Mouse (Mus musculus): ENCODE data around the gene Cyp4f14. TPM values are rescaled to one million over a fixed set of nuclear protein-coding genes. Genes with fewer than 3 reads are reported as not detected.
A peak's percentile ranks its signal among the peaks of the same experiment; 100 is the strongest.

Cyp4f14 gene
- polyA plus RNA-seq, 1 experiment from 2014 or later: not detected

GRCm38 (mm10) chr17:32943661-32944060 is 26.5 kb upstream of the Cyp4f14 start:
- peaks cover 13% of the 10 kb centered on the region for H3K4me1 ChIP-seq (replicated peaks; ENCODE audit: control insufficient read depth, insufficient read depth, low read length)
- 91% methylated on average over 3 of the region's 3 CpGs for WGBS
- H3K27ac ChIP-seq (ENCODE audit: low read length): no peak overlapping the region
- no peaks in the 10 kb centered on the region for H3K9me3 ChIP-seq (ENCODE audit: control insufficient read depth, low read length)
- no peak overlapping the region for H3K4me2 ChIP-seq (ENCODE audit: low read depth, low read length)
- no peak overlapping the region for H3K4me3 ChIP-seq (ENCODE audit: low read length)
- no peak overlapping the region for H3K9ac ChIP-seq (ENCODE audit: low read length)
- no peaks in the 10 kb centered on the region for H3K36me3 ChIP-seq (ENCODE audit: control insufficient read depth, insufficient read depth, low read length)
- no peak for ATAC-seq (ENCODE audit: low read depth)
- no peaks in the 10 kb centered on the region for H3K27me3 ChIP-seq (ENCODE audit: control insufficient read depth, insufficient read depth, low read depth, low read length)

DNA sequence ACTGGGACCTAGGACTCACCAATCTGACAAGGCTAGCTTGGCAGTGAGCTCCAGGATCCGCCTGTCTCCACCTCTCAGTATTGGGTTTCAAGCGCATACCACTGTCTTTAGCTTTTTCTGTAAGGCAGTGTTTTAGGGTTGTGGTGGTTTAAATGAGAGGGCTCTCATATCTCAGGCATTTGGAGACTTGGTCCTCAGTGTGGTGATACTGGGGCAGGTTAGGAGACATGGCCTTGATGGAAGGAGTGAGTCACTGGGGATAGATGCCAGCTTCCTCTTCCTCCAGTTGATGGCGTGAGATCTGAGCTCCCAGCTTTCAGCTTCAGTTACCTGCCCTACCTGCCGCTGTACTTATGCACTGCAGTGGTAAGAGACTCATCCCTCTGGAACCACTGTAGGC is 22.7 kb upstream of the Cyp4f14 start:
- ATAC-seq (ENCODE audit: low read depth): no peak
- H3K9me3 ChIP-seq (ENCODE audit: control insufficient read depth, low read length): no peaks in the 10 kb centered on the region
- 75% methylated on average over 4 of the region's 4 CpGs for WGBS
- no peak overlapping the region for H3K27ac ChIP-seq (ENCODE audit: low read length)
- no peaks in the 10 kb centered on the region for H3K4me1 ChIP-seq (replicated peaks; ENCODE audit: control insufficient read depth, insufficient read depth, low read length)
- no peak overlapping the region for H3K4me2 ChIP-seq (ENCODE audit: low read depth, low read length)
- no peak overlapping the region for H3K4me3 ChIP-seq (ENCODE audit: low read length)
- no peaks in the 10 kb centered on the region for H3K27me3 ChIP-seq (ENCODE audit: control insufficient read depth, insufficient read depth, low read depth, low read length)
- no peaks in the 10 kb centered on the region for H3K36me3 ChIP-seq (ENCODE audit: control insufficient read depth, insufficient read depth, low read length)
- no peak overlapping the region for H3K9ac ChIP-seq (ENCODE audit: low read length)

DNA sequence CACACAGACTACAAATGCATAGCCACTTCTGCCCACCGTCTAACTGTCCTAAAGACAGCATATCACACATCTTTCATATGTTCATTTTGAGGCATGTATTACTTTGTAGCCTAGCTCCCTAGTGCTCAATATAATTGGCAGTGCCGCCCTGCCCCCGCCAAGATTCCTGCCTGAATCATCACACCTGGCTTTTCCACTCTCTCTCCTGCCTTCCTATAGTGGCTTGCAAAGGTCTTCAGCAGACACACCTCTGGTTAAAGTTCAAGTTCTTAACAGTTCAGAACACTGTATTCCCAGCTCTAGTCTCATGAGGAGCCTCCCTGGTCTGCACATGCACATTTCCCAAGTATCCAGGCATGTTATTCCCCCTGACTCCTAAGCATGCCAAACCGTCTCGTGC is 10.7 kb upstream of the Cyp4f14 start:
- ATAC-seq (ENCODE audit: low read depth): no peak
- Histone ChIP-seq H3K27ac (ENCODE audit: low read length) (no peak overlapping the region), H3K9ac (ENCODE audit: low read length) (no peak overlapping the region), H3K4me1 (replicated peaks; ENCODE audit: control insufficient read depth, insufficient read depth, low read length) (no peaks in the 10 kb centered on the region; the same call in 1 of the 2 replicates), H3K4me2 (ENCODE audit: low read depth, low read length) (no peak overlapping the region), H3K9me3 (ENCODE audit: control insufficient read depth, low read length) (no peaks in the 10 kb centered on the region), H3K4me3 (ENCODE audit: low read length) (no peak overlapping the region), H3K27me3 (ENCODE audit: control insufficient read depth, insufficient read depth, low read depth, low read length) (no peaks in the 10 kb centered on the region), H3K36me3 (ENCODE audit: control insufficient read depth, insufficient read depth, low read length) (no peaks in the 10 kb centered on the region)
- 74% methylated on average over 5 of the region's 5 CpGs for WGBS

DNA sequence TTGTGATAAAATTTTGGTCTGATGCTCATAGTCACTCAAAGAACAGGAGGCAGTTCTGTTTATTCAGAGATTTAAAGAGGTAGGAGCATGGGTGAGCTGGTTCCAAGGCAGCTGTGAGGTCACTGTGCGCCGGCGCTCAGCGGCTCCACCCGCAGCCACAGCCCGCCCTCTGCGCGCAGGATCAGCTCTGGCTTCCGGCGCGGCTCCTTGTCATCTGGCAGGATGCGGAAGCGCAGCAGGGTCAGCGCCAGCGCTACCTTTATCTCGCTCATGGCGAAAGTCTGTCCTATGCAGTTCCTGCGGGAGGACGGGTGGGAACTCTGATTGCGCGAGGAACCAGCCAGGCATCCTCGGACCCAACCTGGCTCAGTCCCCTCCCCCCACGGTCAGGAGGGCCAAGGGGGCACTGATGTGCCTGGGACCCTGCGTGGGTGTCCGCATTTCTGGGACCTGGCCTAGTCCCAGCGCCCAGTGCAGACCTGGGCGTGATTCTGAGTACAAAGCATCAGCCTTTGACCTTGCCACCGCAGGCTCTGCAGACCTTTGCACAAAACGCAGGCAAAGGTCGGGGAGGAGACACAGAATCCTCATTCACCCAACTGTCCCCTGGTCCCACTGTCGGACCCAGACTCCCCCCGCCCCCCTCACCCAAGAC is 7.6 kb upstream of the Cyp4f14 start:
- no peaks in the 10 kb centered on the region for H3K9me3 ChIP-seq (ENCODE audit: control insufficient read depth, low read length)
- 13% methylated on average over 32 of the region's 32 CpGs for WGBS
- H3K27ac ChIP-seq (ENCODE audit: low read length): no peak overlapping the region
- H3K36me3 ChIP-seq (ENCODE audit: control insufficient read depth, insufficient read depth, low read length): no peaks in the 10 kb centered on the region
- peak; percentile 96 for ATAC-seq (ENCODE audit: low read depth)
- H3K27me3 ChIP-seq (ENCODE audit: control insufficient read depth, insufficient read depth, low read depth, low read length): no peaks in the 10 kb centered on the region
- no peaks in the 10 kb centered on the region; the same call in 1 of the 2 replicates for H3K4me1 ChIP-seq (replicated peaks; ENCODE audit: control insufficient read depth, insufficient read depth, low read length)
- peak overlapping the region; percentile 59 for H3K4me3 ChIP-seq (ENCODE audit: low read length)
- peak overlapping the region; percentile 76 for H3K9ac ChIP-seq (ENCODE audit: low read length)
- H3K4me2 ChIP-seq (ENCODE audit: low read depth, low read length): peak overlapping the region; percentile 81

GRCm38 (mm10) chr17:32923681-32924080 is 6.5 kb upstream of the Cyp4f14 start:
- ATAC-seq (ENCODE audit: low read depth): no peak
- Histone ChIP-seq H3K4me1 (replicated peaks; ENCODE audit: control insufficient read depth, insufficient read depth, low read length) (no peaks in the 10 kb centered on the region; the same call in 1 of the 2 replicates), H3K9me3 (ENCODE audit: control insufficient read depth, low read length) (no peaks in the 10 kb centered on the region), H3K27ac (ENCODE audit: low read length) (no peak overlapping the region), H3K4me2 (ENCODE audit: low read depth, low read length) (no peak overlapping the region), H3K36me3 (ENCODE audit: control insufficient read depth, insufficient read depth, low read length) (no peaks in the 10 kb centered on the region), H3K4me3 (ENCODE audit: low read length) (no peak overlapping the region), H3K27me3 (ENCODE audit: control insufficient read depth, insufficient read depth, low read depth, low read length) (no peaks in the 10 kb centered on the region), H3K9ac (ENCODE audit: low read length) (no peak overlapping the region)
- 85% methylated on average over 1 of the region's 1 CpGs for WGBS

GRCm38 (mm10) chr17:32919123-32919522 is 2.0 kb upstream of the Cyp4f14 start:
- H3K9ac ChIP-seq (ENCODE audit: low read length): no peak overlapping the region
- no peak for ATAC-seq (ENCODE audit: low read depth)
- H3K27ac ChIP-seq (ENCODE audit: low read length): no peak overlapping the region
- 53% methylated on average over 2 of the region's 2 CpGs for WGBS
- no peaks in the 10 kb centered on the region for H3K27me3 ChIP-seq (ENCODE audit: control insufficient read depth, insufficient read depth, low read depth, low read length)
- H3K4me1 ChIP-seq (replicated peaks; ENCODE audit: control insufficient read depth, insufficient read depth, low read length): no peaks in the 10 kb centered on the region
- H3K4me3 ChIP-seq (ENCODE audit: low read length): no peak overlapping the region
- no peak overlapping the region for H3K4me2 ChIP-seq (ENCODE audit: low read depth, low read length)
- no peaks in the 10 kb centered on the region for H3K9me3 ChIP-seq (ENCODE audit: control insufficient read depth, low read length)
- H3K36me3 ChIP-seq (ENCODE audit: control insufficient read depth, insufficient read depth, low read length): no peaks in the 10 kb centered on the region

GRCm38 (mm10) chr17:32916075-32916474 is 1.1 kb downstream of the Cyp4f14 start:
- Histone ChIP-seq H3K27me3 (ENCODE audit: control insufficient read depth, insufficient read depth, low read depth, low read length) (no peaks in the 10 kb centered on the region), H3K4me3 (ENCODE audit: low read length) (no peak overlapping the region), H3K4me1 (replicated peaks; ENCODE audit: control insufficient read depth, insufficient read depth, low read length) (no peaks in the 10 kb centered on the region), H3K27ac (ENCODE audit: low read length) (no peak overlapping the region), H3K9me3 (ENCODE audit: control insufficient read depth, low read length) (no peaks in the 10 kb centered on the region), H3K4me2 (ENCODE audit: low read depth, low read length) (no peak overlapping the region), H3K36me3 (ENCODE audit: control insufficient read depth, insufficient read depth, low read length) (no peaks in the 10 kb centered on the region), H3K9ac (ENCODE audit: low read length) (no peak overlapping the region)
- WGBS: 82% methylated on average over 1 of the region's 1 CpGs
- ATAC-seq (ENCODE audit: low read depth): no peak

- no peaks in the 10 kb centered on the region for H3K9me3 ChIP-seq (ENCODE audit: control insufficient read depth, low read length)
- no peak overlapping the region for H3K4me3 ChIP-seq (ENCODE audit: low read length)
- H3K27me3 ChIP-seq (ENCODE audit: control insufficient read depth, insufficient read depth, low read depth, low read length): no peaks in the 10 kb centered on the region
- no peak for ATAC-seq (ENCODE audit: low read depth)
- WGBS: 70% methylated on average over 10 of the region's 10 CpGs
- no peaks in the 10 kb centered on the region for H3K4me1 ChIP-seq (replicated peaks; ENCODE audit: control insufficient read depth, insufficient read depth, low read length)
- no peak overlapping the region for H3K4me2 ChIP-seq (ENCODE audit: low read depth, low read length)
- H3K27ac ChIP-seq (ENCODE audit: low read length): no peak overlapping the region
- H3K9ac ChIP-seq (ENCODE audit: low read length): no peak overlapping the region
- no peaks in the 10 kb centered on the region for H3K36me3 ChIP-seq (ENCODE audit: control insufficient read depth, insufficient read depth, low read length)
These were observed 11.0 kb downstream of the Cyp4f14 start for GRCm38 (mm10) chr17:32906172-32906571.

DNA sequence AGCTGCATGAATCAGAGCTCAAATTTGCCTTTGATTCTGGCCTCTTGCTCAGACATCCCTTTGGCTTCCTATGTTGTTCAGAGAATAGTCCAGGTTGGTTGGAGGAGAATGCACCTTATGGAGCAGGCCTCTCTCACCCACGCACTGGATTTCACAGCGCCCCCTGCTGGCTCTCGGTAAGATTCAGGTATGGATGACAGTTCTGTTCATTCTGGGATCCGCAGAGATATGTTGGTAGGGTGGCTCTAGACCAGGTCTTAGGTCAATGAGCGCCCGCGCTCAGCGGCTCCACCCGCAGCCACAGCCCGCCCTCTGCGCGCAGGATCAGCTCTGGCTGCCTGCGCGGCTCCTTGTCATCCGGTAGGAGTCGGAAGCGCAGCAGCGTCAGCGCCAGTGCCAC is 11.9 kb downstream of the Cyp4f14 start:
- Histone ChIP-seq H3K27ac (ENCODE audit: low read length) (no peak overlapping the region), H3K9me3 (ENCODE audit: control insufficient read depth, low read length) (no peaks in the 10 kb centered on the region), H3K27me3 (ENCODE audit: control insufficient read depth, insufficient read depth, low read depth, low read length) (no peaks in the 10 kb centered on the region), H3K36me3 (ENCODE audit: control insufficient read depth, insufficient read depth, low read length) (no peaks in the 10 kb centered on the region), H3K9ac (ENCODE audit: low read length) (no peak overlapping the region), H3K4me2 (ENCODE audit: low read depth, low read length) (peak overlapping the region; percentile 41; the same call in 1 of the 2 replicates), H3K4me3 (ENCODE audit: low read length) (no peak overlapping the region), H3K4me1 (replicated peaks; ENCODE audit: control insufficient read depth, insufficient read depth, low read length) (no peaks in the 10 kb centered on the region)
- 11% methylated on average over 19 of the region's 19 CpGs for WGBS
- ATAC-seq (ENCODE audit: low read depth): no peak

DNA sequence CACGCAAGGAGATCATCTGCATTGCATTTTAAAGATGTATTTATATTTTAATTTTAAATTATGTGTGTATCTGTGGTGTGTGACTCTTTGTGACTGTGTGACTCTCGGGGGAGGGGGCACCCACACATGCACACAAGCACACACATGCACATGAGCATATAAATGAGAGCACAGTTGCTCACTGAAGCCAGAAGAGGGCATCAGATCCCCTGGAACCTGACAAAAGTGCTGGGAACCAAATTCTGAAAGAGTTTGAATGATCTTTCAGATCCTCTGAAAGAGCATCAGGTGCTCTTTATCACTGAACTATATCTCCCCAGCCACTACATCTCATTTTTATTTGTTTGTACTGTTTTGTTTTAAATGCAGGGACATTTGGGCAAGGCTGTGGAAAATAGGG is 12.7 kb downstream of the Cyp4f14 start:
- ATAC-seq (ENCODE audit: low read depth): no peak
- no peak overlapping the region for H3K9ac ChIP-seq (ENCODE audit: low read length)
- H3K27ac ChIP-seq (ENCODE audit: low read length): no peak overlapping the region
- no peaks in the 10 kb centered on the region for H3K27me3 ChIP-seq (ENCODE audit: control insufficient read depth, insufficient read depth, low read depth, low read length)
- H3K4me2 ChIP-seq (ENCODE audit: low read depth, low read length): no peak overlapping the region
- WGBS: 54% methylated on average over 2 of the region's 2 CpGs
- no peaks in the 10 kb centered on the region for H3K4me1 ChIP-seq (replicated peaks; ENCODE audit: control insufficient read depth, insufficient read depth, low read length)
- H3K4me3 ChIP-seq (ENCODE audit: low read length): no peak overlapping the region
- H3K36me3 ChIP-seq (ENCODE audit: control insufficient read depth, insufficient read depth, low read length): no peaks in the 10 kb centered on the region
- no peaks in the 10 kb centered on the region for H3K9me3 ChIP-seq (ENCODE audit: control insufficient read depth, low read length)

All from lung, embryonic 16.5 days (tissue).